Mouse (Mus musculus) small intestine, adult 2 months (tissue): ENCODE data around the gene Ankrd11.

Experiments used
- CTCF ChIP-seq: fragments of 200-500 bp; IDR thresholded peaks from 2 replicates; pipeline ENCODE4 v1.5.1; 2012; ENCODE audit warnings: low read depth, mild to moderate bottlenecking, control low read depth, inconsistent platforms, low read length, moderate library complexity, mixed read lengths; ENCODE audit not compliant: insufficient replicate concordance, insufficient read length; ENCODE audit errors: extremely low read depth
- POLR2A ChIP-seq: fragments of 200-500 bp; IDR thresholded peaks from 2 replicates; pipeline ENCODE4 v1.6.1; 2012; ENCODE audit warnings: low read depth, mild to moderate bottlenecking, control low read depth, inconsistent platforms, low read length, moderate library complexity

DNA sequence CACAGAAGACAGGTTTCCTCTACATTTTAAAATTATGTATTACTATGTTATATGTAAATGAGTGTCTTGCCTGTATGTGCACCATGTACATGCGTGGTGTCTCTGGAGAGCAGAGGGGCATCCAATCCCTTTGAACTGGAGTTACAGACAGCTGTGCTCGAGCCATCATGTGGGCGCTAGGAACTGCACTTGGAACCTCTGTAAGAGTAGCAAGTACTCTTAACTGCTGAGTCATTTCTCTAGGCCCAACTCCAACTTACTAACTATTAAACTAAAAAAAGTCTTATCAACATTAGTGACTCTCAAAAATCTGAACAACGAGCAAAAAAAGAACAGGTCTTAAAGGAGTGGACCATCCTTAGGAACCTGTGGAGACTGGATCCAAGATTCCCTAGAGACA is 66.0 kb downstream of the Ankrd11 start:
- no peak for TF ChIP-seq CTCF
- no peak for TF ChIP-seq POLR2A
